Mouse (Mus musculus): ENCODE measurements at regions not wholly inside any gene's neighbourhood (a gene's known extent, or its start where the extent isn't known, plus 50 kb on each side); places are given as distances from the start of the nearest gene placed in this dataset.
"Not testable (repeated sequence)": the region's sequence is repeated elsewhere in the genome, so short reads cannot be mapped to it uniquely, and the experiment has no call there.

- ATAC-seq; H3K27ac ChIP-seq; H3K4me3 ChIP-seq (replicated peaks); H3K36me3 ChIP-seq; H3K9me3 ChIP-seq; H3K9ac ChIP-seq (replicated peaks); H3K4me1 ChIP-seq (replicated peaks); H3K27me3 ChIP-seq; H3K4me2 ChIP-seq (replicated peaks): not testable (repeated sequence)
- WGBS, result 90% methylated on average over 8 of the region's 11 CpGs
Measured at GRCm38 (mm10) chr8:20151317-20152047, 211.5 kb downstream of the Gm15319 start.

- H3K4me2 ChIP-seq (replicated peaks); H3K9me3 ChIP-seq; H3K4me1 ChIP-seq (replicated peaks); H3K36me3 ChIP-seq; H3K27me3 ChIP-seq; H3K4me3 ChIP-seq (replicated peaks); H3K27ac ChIP-seq; H3K9ac ChIP-seq (replicated peaks); ATAC-seq: not testable (repeated sequence)
- WGBS, result 94% methylated on average over 1 of the region's 1 CpGs
Measured at GRCm38 (mm10) chr8:20154091-20154490, 208.9 kb downstream of the Gm15319 start.

Measured in midbrain, embryonic 13.5 days (tissue).